Mouse (Mus musculus) adrenal gland, adult 18-20 months (tissue): Measurements from ENCODE around the gene Serpinb9. TPM values are rescaled to one million over a fixed set of nuclear protein-coding genes. Genes with fewer than 3 reads are reported as not detected.

ENCODE experiments used
- total RNA-seq, 2 experiments: library from RNA; stranded (reverse); gene quantifications; 1 replicate in 1 of 2; 2 replicates in 1 of 2; pipeline ENCODE4 v1.2.3; 2021

The Serpinb9 gene
- total RNA-seq, 2 experiments from 2014 or later, result 18.6 to 19.3 TPM

Other genes with a start within 250 kb of the Serpinb9 start
- under 1 TPM in 1 of 2 experiments, not detected in 1; 0.26 TPM for gene Mylk4, start 219.3 kb upstream of the Serpinb9 start, total RNA-seq
- 10 to 100 TPM; 28.0 to 54.6 TPM for gene Wrnip1, start 201.2 kb upstream of the Serpinb9 start, total RNA-seq
- not detected for gene D930007J09Rik, start 200.4 kb upstream of the Serpinb9 start, total RNA-seq
- 100 to 1,000 TPM in 1 of 2 experiments, 1 to 10 TPM in 1; 4.3 to 134 TPM for gene Serpinb1a, start 152.1 kb upstream of the Serpinb9 start, total RNA-seq
- gene Serpinb1c, start 105.0 kb upstream of the Serpinb9 start, total RNA-seq, result not detected
- 10 to 100 TPM in 1 of 2 experiments, 1 to 10 TPM in 1; 9.1 to 23.9 TPM for gene Serpinb6b, start 38.0 kb upstream of the Serpinb9 start, total RNA-seq
- gene Serpinb9b, start 24.2 kb downstream of the Serpinb9 start, total RNA-seq, result under 1 TPM in 1 of 2 experiments, not detected in 1; 0.10 TPM
- gene Serpinb1b, start 75.3 kb downstream of the Serpinb9 start, total RNA-seq, result under 1 TPM in 1 of 2 experiments, not detected in 1; 0.30 TPM
- gene Serpinb9c, start 156.5 kb downstream of the Serpinb9 start, total RNA-seq, result not detected
- not detected for gene Serpinb9d, start 189.7 kb downstream of the Serpinb9 start, total RNA-seq
- gene Serpinb9e, start 246.4 kb downstream of the Serpinb9 start, total RNA-seq, result not detected